Mouse (Mus musculus) intestine, embryonic 14.5 days (tissue): ENCODE results near the gene Slu7. TPM values are rescaled to one million over a fixed set of nuclear protein-coding genes. Genes with fewer than 3 reads are reported as not detected.

Experiments used
- ATAC-seq: fragments of 200-750 bp; cut with Nextera tagmentation; replicated peaks from 2 replicates; pipeline ENCODE4 v1.8.0; 2017; ENCODE audit warnings: low read depth, moderate number of reproducible peaks, moderate TSS enrichment, moderate library complexity; ENCODE audit not compliant: low FRiP score, low TSS enrichment
- DNase-seq: peaks from one replicate; pipeline ENCODE4 v3.0.0-alpha.2; 2018; ENCODE audit warnings: low spot score
- H3K27ac ChIP-seq: fragments of 300-500 bp; sonication (generic); 2 replicates; pipeline ENCODE4 v1.5.1; 2014; ENCODE audit warnings: low read depth, mild to moderate bottlenecking, control low read depth
- H3K27me3 ChIP-seq: fragments of 300-500 bp; sonication (generic); replicated peaks from 2 replicates; pipeline ENCODE4 v1.6.1; 2014; ENCODE audit warnings: low read length, control low read depth; ENCODE audit not compliant: control insufficient read depth, insufficient read depth
- H3K36me3 ChIP-seq: fragments of 300-500 bp; sonication (generic); 2 replicates; pipeline ENCODE4 v1.6.1; 2014; ENCODE audit warnings: low read length, control low read depth; ENCODE audit not compliant: control insufficient read depth, insufficient read depth
- H3K4me1 ChIP-seq: fragments of 300-500 bp; sonication (generic); replicated peaks from 2 replicates; pipeline ENCODE4 v1.6.1; 2014; ENCODE audit warnings: low read length, control low read depth, mixed read lengths; ENCODE audit not compliant: control insufficient read depth, insufficient read depth
- H3K4me2 ChIP-seq: fragments of 300-500 bp; sonication (generic); 2 replicates; pipeline ENCODE4 v1.6.1; 2014; ENCODE audit warnings: low read length
- H3K4me3 ChIP-seq: fragments of 300-500 bp; sonication (generic); 2 replicates; pipeline ENCODE4 v1.5.1; 2014; ENCODE audit warnings: low read depth, low read length, control low read depth, mixed read lengths
- H3K9ac ChIP-seq: fragments of 300-500 bp; sonication (generic); 2 replicates; pipeline ENCODE4 v1.6.1; 2014; ENCODE audit warnings: mild to moderate bottlenecking, low read length
- H3K9me3 ChIP-seq: fragments of 300-500 bp; sonication (generic); 2 replicates; pipeline ENCODE4 v1.6.1; 2016; ENCODE audit warnings: low read length, control low read depth; ENCODE audit not compliant: control insufficient read depth
- WGBS: fragments of 180-500 bp; shearing (Covaris S2); extraction: QIAGEN DNeasy Blood & Tissue Kit; methylation state at CpG from one replicate; pipeline ENCODE4 v1.1.7; 2014; 5-methylcytosine and 5-hydroxymethylcytosine counted together
- polyA plus RNA-seq: library from polyadenylated mRNA; unstranded; fragments of >200 nt; fragmentation: Nextera tagmentation; extraction: Ambion mirVana; gene quantifications from 2 replicates; pipeline ENCODE4 v1.2.1, GENCODE M21; 2014

The Slu7 gene
- polyA plus RNA-seq, 1 experiment from 2014 or later = 45.0 TPM

GRCm38 (mm10) chr11:43434024-43434407 is 472 bp downstream of the Slu7 start:
- H3K4me3 ChIP-seq = peak overlapping the region; percentile 98

GRCm38 (mm10) chr11:43441121-43441520 is 7.6 kb downstream of the Slu7 start:
- Histone ChIP-seq H3K4me3 (no peak overlapping the region), H3K27ac (no peak overlapping the region), H3K4me2 (no peak overlapping the region), H3K9ac (no peak overlapping the region), H3K4me1 (no peaks in the 10 kb centered on the region), H3K9me3 (no peaks in the 10 kb centered on the region), H3K36me3 (peaks cover 87% of the 10 kb centered on the region), H3K27me3 (no peaks in the 10 kb centered on the region)
- no peak for ATAC-seq
- peak; percentile 20 for DNase-seq
- WGBS = 95% methylated on average over 10 of the region's 10 CpGs

More at GRCm38 (mm10) chr11:43434024-43434407, 472 bp downstream of the Slu7 start:
- no peak for DNase-seq
- Histone ChIP-seq H3K9me3 (no peaks in the 10 kb centered on the region), H3K27ac (no peak overlapping the region), H3K27me3 (no peaks in the 10 kb centered on the region), H3K36me3 (peaks cover 19% of the 10 kb centered on the region), H3K4me2 (peak overlapping the region; percentile 74), H3K9ac (peak overlapping the region; percentile 75), H3K4me1 (peaks cover 6% of the 10 kb centered on the region)
- under 1% methylated on average over 9 of the region's 9 CpGs for WGBS
- peak; percentile 51 for ATAC-seq

DNA sequence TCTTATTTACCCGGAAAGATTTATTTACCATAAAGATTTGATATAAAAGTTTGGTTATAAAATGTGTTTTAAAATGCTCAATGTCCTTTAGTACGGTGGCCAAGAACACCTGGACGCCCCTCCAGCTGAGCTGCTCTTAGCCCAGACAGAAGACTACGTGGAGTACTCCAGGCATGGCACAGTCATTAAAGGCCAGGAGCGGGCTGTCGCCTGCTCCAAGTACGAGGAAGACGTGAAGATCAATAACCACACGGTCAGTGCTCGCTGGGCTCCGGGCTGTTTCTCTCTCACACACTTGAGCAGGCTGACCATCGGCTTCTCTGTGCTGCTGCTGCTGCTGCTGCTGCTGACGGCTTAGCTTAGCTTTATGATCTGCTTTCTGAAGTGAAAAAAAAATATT is 9.6 kb downstream of the Slu7 start:
- Histone ChIP-seq H3K9ac (no peak overlapping the region), H3K27ac (no peak overlapping the region), H3K9me3 (no peaks in the 10 kb centered on the region), H3K36me3 (peaks cover 92% of the 10 kb centered on the region), H3K27me3 (no peaks in the 10 kb centered on the region), H3K4me3 (no peak overlapping the region), H3K4me2 (no peak overlapping the region), H3K4me1 (no peaks in the 10 kb centered on the region)
- DNase-seq (no peak), ATAC-seq (no peak)
- WGBS = 93% methylated on average over 13 of the region's 13 CpGs

DNA sequence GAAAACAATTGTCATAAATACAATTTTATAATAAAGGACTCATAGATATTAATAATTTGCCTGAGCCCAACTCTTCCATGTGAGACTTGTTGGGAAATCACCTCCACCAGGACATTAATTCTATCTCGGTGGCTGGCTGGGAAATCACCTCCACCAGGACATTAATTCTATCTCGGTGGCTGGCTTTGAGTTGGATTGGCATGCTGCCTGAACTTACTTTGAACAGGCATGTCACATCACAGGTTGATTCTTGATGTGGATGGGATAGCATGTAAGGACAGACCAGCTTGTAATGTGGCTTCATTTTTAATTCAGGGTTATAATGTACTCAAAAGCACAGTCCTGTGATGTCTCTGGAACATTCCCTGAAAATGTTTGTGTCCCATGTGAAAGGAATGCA is 16.4 kb downstream of the Slu7 start:
- Histone ChIP-seq H3K27ac (no peak overlapping the region), H3K9me3 (no peaks in the 10 kb centered on the region), H3K4me3 (no peak overlapping the region), H3K9ac (no peak overlapping the region), H3K36me3 (peaks cover 27% of the 10 kb centered on the region), H3K4me1 (no peaks in the 10 kb centered on the region), H3K27me3 (no peaks in the 10 kb centered on the region), H3K4me2 (no peak overlapping the region)
- 89% methylated on average over 2 of the region's 2 CpGs for WGBS
- DNase-seq (no peak), ATAC-seq (no peak)

DNA sequence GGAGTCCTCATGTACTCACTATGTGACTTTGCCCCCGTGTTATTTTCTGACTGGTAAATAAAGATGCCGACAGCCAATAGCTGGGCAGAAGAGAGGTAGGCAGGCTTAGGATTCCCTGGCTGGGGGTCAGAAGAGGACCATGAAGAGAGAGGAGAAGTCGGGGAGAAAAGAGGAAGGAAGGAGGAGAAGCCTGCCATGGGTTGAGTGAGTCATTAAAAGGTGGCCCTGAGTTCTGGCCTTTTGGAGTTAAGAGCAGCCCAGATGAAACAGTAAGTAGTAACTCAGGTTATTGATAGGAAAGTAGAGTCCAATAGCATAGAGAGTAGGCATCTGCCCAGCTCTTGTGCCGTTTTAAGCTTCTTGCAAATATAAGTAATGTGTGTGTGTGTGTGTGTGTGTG is 17.8 kb downstream of the Slu7 start:
- 58% methylated on average over 4 of the region's 4 CpGs for WGBS
- H3K4me2 ChIP-seq = no peak overlapping the region
- H3K4me1 ChIP-seq = no peaks in the 10 kb centered on the region
- no peaks in the 10 kb centered on the region for H3K9me3 ChIP-seq
- peaks cover 13% of the 10 kb centered on the region for H3K36me3 ChIP-seq
- DNase-seq = no peak
- no peak overlapping the region for H3K27ac ChIP-seq
- no peaks in the 10 kb centered on the region for H3K27me3 ChIP-seq
- H3K4me3 ChIP-seq = no peak overlapping the region
- ATAC-seq = no peak
- H3K9ac ChIP-seq = no peak overlapping the region

DNA sequence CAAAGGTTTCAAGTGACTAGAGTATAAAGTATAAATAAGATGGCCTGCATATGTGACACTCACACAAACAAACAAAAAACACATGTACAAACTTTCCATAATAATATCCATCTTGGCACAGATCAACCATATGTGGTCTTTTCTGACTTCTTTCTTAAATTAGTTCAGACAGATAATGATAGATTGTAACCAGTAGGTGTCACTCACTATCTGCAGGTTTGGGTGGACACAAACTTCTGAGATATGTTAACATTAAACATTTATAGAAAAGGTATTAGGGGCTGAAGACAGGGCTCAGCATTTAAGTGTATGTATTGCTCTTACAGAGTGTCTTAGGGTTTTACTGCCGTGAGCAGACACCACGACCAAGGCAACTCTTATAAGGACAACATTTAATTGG is 18.7 kb downstream of the Slu7 start:
- Histone ChIP-seq H3K4me1 (no peaks in the 10 kb centered on the region), H3K36me3 (peaks cover 4% of the 10 kb centered on the region), H3K9ac (no peak overlapping the region), H3K27me3 (no peaks in the 10 kb centered on the region), H3K4me3 (no peak overlapping the region), H3K4me2 (no peak overlapping the region), H3K27ac (no peak overlapping the region), H3K9me3 (no peaks in the 10 kb centered on the region)
- 75% methylated on average over 2 of the region's 2 CpGs for WGBS
- DNase-seq = no peak
- no peak for ATAC-seq

DNA sequence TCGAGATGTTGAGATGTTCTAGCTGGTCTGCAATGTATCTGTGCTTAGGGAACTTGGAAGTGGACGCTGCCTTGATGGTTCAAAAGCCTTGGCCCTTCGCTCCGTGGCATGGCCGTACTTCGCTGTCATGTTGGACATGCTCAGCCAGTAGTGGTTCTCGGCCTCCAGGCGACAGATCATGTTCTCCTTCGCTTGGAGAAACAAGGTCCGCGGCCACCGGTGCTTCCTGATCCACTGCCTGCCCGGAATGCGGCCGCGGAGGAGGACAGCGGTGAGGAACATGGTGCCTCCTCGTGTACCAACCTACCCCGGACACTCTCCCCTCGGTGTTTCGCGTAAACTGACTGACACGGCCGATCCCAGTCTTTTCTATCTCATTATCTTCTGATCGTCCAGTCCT is 29.7 kb downstream of the Slu7 start:
- Histone ChIP-seq H3K4me2 (no peak overlapping the region), H3K9me3 (no peaks in the 10 kb centered on the region), H3K4me1 (no peaks in the 10 kb centered on the region), H3K36me3 (no peaks in the 10 kb centered on the region), H3K27ac (no peak overlapping the region), H3K9ac (no peak overlapping the region), H3K4me3 (no peak overlapping the region), H3K27me3 (no peaks in the 10 kb centered on the region)
- 94% methylated on average over 25 of the region's 25 CpGs for WGBS
- ATAC-seq (no peak), DNase-seq (peak; percentile 3)

GRCm38 (mm10) chr11:43470118-43470517 is 36.6 kb downstream of the Slu7 start:
- no peaks in the 10 kb centered on the region for H3K9me3 ChIP-seq
- 29% methylated on average over 5 of the region's 5 CpGs for WGBS
- H3K4me1 ChIP-seq = peaks cover 3% of the 10 kb centered on the region
- H3K27ac ChIP-seq = peak overlapping the region; percentile 40
- H3K4me3 ChIP-seq = no peak overlapping the region
- no peak overlapping the region for H3K4me2 ChIP-seq
- H3K27me3 ChIP-seq = no peaks in the 10 kb centered on the region
- DNase-seq = peak; percentile 39
- ATAC-seq = no peak
- no peak overlapping the region for H3K9ac ChIP-seq
- H3K36me3 ChIP-seq = no peaks in the 10 kb centered on the region

DNA sequence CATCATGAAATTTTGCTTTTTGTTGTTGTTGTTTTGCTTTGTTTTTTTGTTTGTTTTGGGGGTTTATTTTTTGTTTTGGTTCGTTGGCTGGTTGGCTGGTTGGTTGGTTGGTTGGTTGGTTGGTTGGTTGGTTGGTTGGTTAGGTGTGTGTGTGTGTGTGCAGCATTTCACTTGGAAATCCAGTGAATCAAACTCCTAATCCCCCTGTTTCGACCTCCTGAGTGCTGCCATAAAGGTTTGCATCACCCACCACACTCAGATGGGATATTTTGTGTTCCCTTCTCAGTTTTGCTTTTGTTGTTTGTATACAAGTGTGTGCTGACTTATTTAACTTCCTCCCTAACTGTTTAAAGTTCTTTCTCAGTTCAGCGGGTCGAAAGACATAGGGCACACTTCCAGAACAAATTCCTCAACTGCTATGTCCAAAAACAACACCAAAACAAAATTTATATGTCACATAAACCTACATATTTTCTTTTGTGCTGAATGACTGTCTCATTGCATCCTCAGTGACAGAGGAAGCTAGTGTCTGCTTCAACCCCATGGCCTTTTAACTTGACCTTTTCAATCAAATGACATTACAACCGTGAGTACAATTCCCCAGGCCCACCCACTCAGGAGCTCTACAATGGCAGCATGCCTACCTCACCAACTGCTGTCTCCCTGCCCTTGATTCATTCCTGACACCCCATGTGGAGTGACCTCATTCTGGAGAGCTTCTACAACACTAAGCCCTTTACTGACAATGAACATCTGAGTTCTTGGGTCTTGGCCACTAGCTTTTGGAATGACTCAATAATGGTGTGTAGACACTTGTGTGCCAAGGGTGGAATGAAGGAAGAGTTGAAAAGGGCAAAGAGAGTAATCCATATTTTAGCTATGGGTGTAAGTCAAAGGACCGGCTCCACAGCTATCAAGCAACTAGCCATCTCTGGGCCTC is 37.6 kb downstream of the Slu7 start:
- H3K27me3 ChIP-seq = no peaks in the 10 kb centered on the region
- DNase-seq (peak; percentile 36), ATAC-seq (no peak)
- H3K4me1 ChIP-seq = peaks cover 7% of the 10 kb centered on the region
- 79% methylated on average over 6 of the region's 6 CpGs for WGBS
- no peak overlapping the region for H3K4me3 ChIP-seq
- H3K4me2 ChIP-seq = no peak overlapping the region
- no peak overlapping the region for H3K27ac ChIP-seq
- no peaks in the 10 kb centered on the region for H3K9me3 ChIP-seq
- H3K9ac ChIP-seq = no peak overlapping the region
- H3K36me3 ChIP-seq = no peaks in the 10 kb centered on the region
